Mouse (Mus musculus) CH12.LX (cell line): Measurements from ENCODE around the gene Ext2. TPM values are rescaled to one million over a fixed set of nuclear protein-coding genes. Genes with fewer than 3 reads are reported as not detected.

Experiments
- DNase-seq: peaks from one replicate; pipeline ENCODE4 v3.0.0-alpha.2; 2013; ENCODE audit errors: extremely low read depth
- H3K27ac ChIP-seq: 2 replicates; pipeline ENCODE4 v1.5.1; 2012; ENCODE audit warnings: low read depth, mild to moderate bottlenecking, control low read depth, moderate library complexity; ENCODE audit not compliant: insufficient read depth
- H3K27me3 ChIP-seq: replicated peaks from 2 replicates; pipeline ENCODE3; 2012; ENCODE audit warnings: inconsistent platforms
- H3K36me3 ChIP-seq, 2 experiments: replicated peaks in 1 of 2; 2 replicates each; pipeline versions ENCODE3 to v1.6.1; 2012; ENCODE audit warnings: inconsistent platforms in 1 of 2, low read length in 1 of 2, mild to moderate bottlenecking in 1 of 2, mixed read lengths in 1 of 2, moderate library complexity in 1 of 2; ENCODE audit not compliant: control insufficient read depth in 1 of 2, insufficient read depth in 1 of 2
- H3K4me1 ChIP-seq, 2 experiments: 2 replicates each; pipeline ENCODE4 v1.6.1; 2012; ENCODE audit warnings: inconsistent platforms in 1 of 2, moderate library complexity in 1 of 2; ENCODE audit not compliant: insufficient read depth in 2 of 2, control insufficient read depth in 1 of 2
- H3K4me2 ChIP-seq: 2 replicates; pipeline ENCODE4 v1.6.1; 2012; ENCODE audit warnings: low read depth, mild to moderate bottlenecking, control low read depth; ENCODE audit not compliant: poor library complexity, insufficient read depth, severe bottlenecking
- H3K4me3 ChIP-seq, 3 experiments: fragments of 150-350 bp in 1 of 3; sonication (generic) in 1 of 3; replicated peaks in 1 of 3; 2 replicates each; pipeline versions ENCODE3 to v1.5.1; 2011 to 2012; ENCODE audit warnings: low read depth in 2 of 3, low read length in 2 of 3, mild to moderate bottlenecking in 2 of 3, moderate library complexity in 2 of 3, control low read depth in 1 of 3, improper control_type of control experiment in 1 of 3, inconsistent platforms in 1 of 3, mixed read lengths in 1 of 3; ENCODE audit not compliant: poor library complexity in 1 of 3
- H3K79me2 ChIP-seq: replicated peaks from 2 replicates; pipeline ENCODE4 v1.6.1; 2012; ENCODE audit warnings: mild to moderate bottlenecking, moderate library complexity; ENCODE audit not compliant: control insufficient read depth, poor library complexity, insufficient read depth, severe bottlenecking; ENCODE audit errors: extremely low read depth
- H3K9ac ChIP-seq: 2 replicates; pipeline ENCODE4 v1.6.1; 2012; ENCODE audit warnings: low read depth, mild to moderate bottlenecking, control low read depth, moderate library complexity; ENCODE audit not compliant: insufficient read depth
- H3K9me3 ChIP-seq: replicated peaks from 2 replicates; pipeline ENCODE3; 2012; ENCODE audit warnings: low read length, inconsistent platforms, mixed read lengths
- BHLHE40 ChIP-seq: IDR thresholded peaks from 2 replicates; pipeline ENCODE4 v1.6.1; 2011; ENCODE audit warnings: mild to moderate bottlenecking, low read depth, low read length, improper control_type of control experiment
- CTCF ChIP-seq, 2 experiments: IDR thresholded peaks in 1 of 2; conservative IDR thresholded peaks in 1 of 2; 2 replicates each; pipeline ENCODE4 v1.5.1; 2011 to 2012; ENCODE audit warnings: low read depth in 2 of 2, low read length in 2 of 2, improper control_type of control experiment in 1 of 2, inconsistent platforms in 1 of 2, mild to moderate bottlenecking in 1 of 2, moderate library complexity in 1 of 2
- E2F4 ChIP-seq: IDR thresholded peaks from 2 replicates; pipeline ENCODE4 v1.6.1; 2011; ENCODE audit warnings: low read depth, low read length, improper control_type of control experiment; ENCODE audit not compliant: insufficient replicate concordance
- ELF1 ChIP-seq: IDR thresholded peaks from 2 replicates; pipeline ENCODE4 v1.6.1; 2014; ENCODE audit warnings: low read depth, mild to moderate bottlenecking, inconsistent platforms, low read length, improper control_type of control experiment
- HCFC1 ChIP-seq: IDR thresholded peaks from 2 replicates; pipeline ENCODE4 v1.6.1; 2012; ENCODE audit warnings: low read depth, mild to moderate bottlenecking, inconsistent platforms, low read length, improper control_type of control experiment
- JUN ChIP-seq: IDR thresholded peaks from 2 replicates; pipeline ENCODE4 v1.6.1; 2011; ENCODE audit warnings: low read depth, mild to moderate bottlenecking, low read length, improper control_type of control experiment, moderate library complexity; ENCODE audit not compliant: insufficient read depth
- JUND ChIP-seq: conservative IDR thresholded peaks from 2 replicates; pipeline ENCODE4 v1.6.1; 2011; ENCODE audit warnings: low read depth, low read length, improper control_type of control experiment
- MAFK ChIP-seq: IDR thresholded peaks from 2 replicates; pipeline ENCODE4 v1.6.1; 2011; ENCODE audit warnings: low read length, improper control_type of control experiment; ENCODE audit not compliant: insufficient replicate concordance
- MAX ChIP-seq: IDR thresholded peaks from 2 replicates; pipeline ENCODE4 v1.6.1; 2011; ENCODE audit warnings: low read length, improper control_type of control experiment
- MXI1 ChIP-seq: IDR thresholded peaks from 2 replicates; pipeline ENCODE4 v1.6.1; 2011; ENCODE audit warnings: mild to moderate bottlenecking, low read depth, low read length, improper control_type of control experiment
- MYC ChIP-seq: IDR thresholded peaks from 2 replicates; pipeline ENCODE4 v1.6.1; 2011; ENCODE audit warnings: low read depth, mild to moderate bottlenecking, improper control_type of control experiment, low read length
- NELFE ChIP-seq: IDR thresholded peaks from 2 replicates; pipeline ENCODE4 v1.6.1; 2011; ENCODE audit warnings: low read depth, low read length, improper control_type of control experiment
- NRF1 ChIP-seq: IDR thresholded peaks from 2 replicates; pipeline ENCODE4 v1.6.1; 2014; ENCODE audit warnings: low read depth, mild to moderate bottlenecking, inconsistent platforms, low read length, improper control_type of control experiment, moderate library complexity
- PAX5 ChIP-seq: IDR thresholded peaks from 2 replicates; pipeline ENCODE4 v1.6.1; 2012; ENCODE audit warnings: low read length, inconsistent platforms, mixed read lengths
- POLR2A ChIP-seq: IDR thresholded peaks from 2 replicates; pipeline ENCODE4 v1.6.1; 2011; ENCODE audit warnings: low read depth, mild to moderate bottlenecking, improper control_type of control experiment, low read length
- POLR2AphosphoS2 ChIP-seq: IDR thresholded peaks from 2 replicates; pipeline ENCODE4 v1.6.1; 2011; ENCODE audit warnings: low read depth, low read length, improper control_type of control experiment
- RCOR1 ChIP-seq: conservative IDR thresholded peaks from 2 replicates; pipeline ENCODE4 v1.6.1; 2012; ENCODE audit warnings: low read depth, mild to moderate bottlenecking, inconsistent platforms, low read length, improper control_type of control experiment
- TCF12 ChIP-seq: IDR thresholded peaks from 2 replicates; pipeline ENCODE4 v1.6.1; 2014; ENCODE audit warnings: low read depth, mild to moderate bottlenecking, inconsistent platforms, low read length, improper control_type of control experiment
- USF1 ChIP-seq: IDR thresholded peaks from 2 replicates; pipeline ENCODE4 v1.6.1; 2014; ENCODE audit warnings: low read depth, mild to moderate bottlenecking, inconsistent platforms, low read length, improper control_type of control experiment
- ZMIZ1 ChIP-seq: IDR thresholded peaks from 2 replicates; pipeline ENCODE4 v1.6.1; 2012; ENCODE audit warnings: low read depth, mild to moderate bottlenecking, inconsistent platforms, low read length, improper control_type of control experiment
- dilution Hi-C: fragments of 300-500 bp; cut with MboI; formaldehyde crosslinking; loops from 2 replicates; pipeline ENCODE4 v1.14.3; 2020; ENCODE audit warnings: low sequenced_read_pairs; ENCODE audit not compliant: extremely low pct_unique_long_range_greater_than_20kb, extremely low pct_ligation_motif_present
- in situ Hi-C: fragments of 300-500 bp; cut with MboI; formaldehyde crosslinking; loops from 3 replicates; pipeline ENCODE4 v1.14.3; 2019; ENCODE audit warnings: low sequenced_read_pairs, low pct_ligation_motif_present, low pct_unique_long_range_greater_than_20kb, mixed read lengths
- polyA plus RNA-seq: library from polyadenylated mRNA; unstranded; fragments of >175 nt; gene quantifications from 2 replicates; pipeline ENCODE4 v1.2.1, GENCODE M21; 2012; ENCODE audit warnings: low read depth; ENCODE audit not compliant: insufficient read length
- total RNA-seq, 2 experiments: library from RNA; depleted of rRNA; stranded (reverse); fragments of 300-350 nt in 1 of 2; fragments of >200 nt in 1 of 2; gene quantifications; 2 replicates each; pipeline ENCODE4 v1.2.3; 2012 to 2014

Ext2 gene
- total RNA-seq (2012; rRNA removed) (21.7 and 26.9 TPM in 2 replicates), total RNA-seq (2014; rRNA removed) (18.7 and 20.2 TPM in 2 replicates), polyA plus RNA-seq (30.4 and 33.1 TPM in 2 replicates)

DNA sequence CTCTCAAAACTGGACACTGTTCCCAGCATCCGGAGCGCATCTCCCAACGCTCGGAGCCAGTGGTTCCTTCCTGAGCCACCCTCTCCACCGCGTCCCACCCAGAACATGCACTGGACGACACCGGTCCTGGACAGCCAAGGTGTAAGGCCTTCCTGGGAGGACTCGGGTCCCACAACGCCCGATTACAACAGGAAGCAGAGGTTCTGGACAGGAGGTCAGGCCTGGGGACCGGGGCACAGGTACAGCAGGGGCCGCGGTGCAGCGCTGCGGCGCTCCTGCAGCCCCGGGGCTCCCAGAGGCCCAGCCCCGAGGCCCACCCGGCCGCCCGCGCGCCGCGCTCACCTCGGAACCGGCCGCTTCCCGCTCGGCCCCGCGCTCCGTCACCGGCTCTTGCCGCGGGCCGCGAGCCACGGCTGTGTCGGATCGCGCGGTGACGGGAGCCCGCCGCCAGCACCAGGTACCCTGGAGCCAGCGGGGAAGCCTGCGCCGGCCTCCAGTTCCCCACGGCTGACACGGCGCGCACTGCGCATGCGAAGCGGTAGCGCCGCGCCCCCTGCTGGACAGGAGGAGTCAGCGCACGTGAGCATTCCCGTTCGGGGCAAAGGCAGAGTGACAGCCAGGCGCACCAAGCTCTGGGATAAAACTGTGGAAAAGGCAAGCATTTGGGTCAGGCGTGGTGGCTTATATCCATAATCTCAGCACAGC is at the start of gene Ext2:
Ext2 (minus strand) TSS at position 524 of the 705 bp plus-strand sequence.
- peak; percentile 72 for DNase-seq
- in situ Hi-C loops (no loop called here), dilution Hi-C loops (no loop called here)
- Histone ChIP-seq H3K9me3 (no peaks in the 10 kb centered on the region), H3K4me2 (peak within 1 kb of the TSS; percentile 41; the same call in 1 of the 2 replicates), H3K4me1 (peaks cover 0 to 9% of the 10 kb centered on the region in 2 experiments; a peak in 2 of 4 replicates), H3K79me2 (no peaks in the 10 kb centered on the region), H3K9ac (peak within 1 kb of the TSS; percentile 59), H3K36me3 (peaks cover 5 to 28% of the 10 kb centered on the region in 2 experiments), H3K27me3 (no peaks in the 10 kb centered on the region), H3K4me3 (peak within 1 kb of the TSS; percentile 77 to 92 (median 80)), H3K27ac (no peak within 1 kb of the TSS)
- TF ChIP-seq JUN: no peak
- TF ChIP-seq ELF1: peak; percentile 44
- TF ChIP-seq CTCF (conservative IDR thresholded peaks at IDR 0.05 in 1 of 2, IDR thresholded peaks at IDR 0.05 in 1 of 2; ENCODE audit: low read depth in 2 of 2, low read length in 2 of 2): peak; percentile 63 to 89
- peak; percentile 93 for TF ChIP-seq NRF1
- TF ChIP-seq USF1: peak; percentile 35
- no peak for TF ChIP-seq JUND
- TF ChIP-seq POLR2A: peak; percentile 65; the same call in 1 of the 2 replicates
- TF ChIP-seq HCFC1: peak; percentile 52; the same call in 1 of the 2 replicates
- peak; percentile 63; the same call in 1 of the 2 replicates for TF ChIP-seq MXI1
- TF ChIP-seq NELFE: peak; percentile 71
- TF ChIP-seq RCOR1: no peak
- peak; percentile 60 for TF ChIP-seq TCF12
- peak; percentile 94 for TF ChIP-seq BHLHE40
- peak; percentile 91 for TF ChIP-seq MAX
- peak; percentile 49; the same call in 1 of the 2 replicates for TF ChIP-seq MYC

DNA sequence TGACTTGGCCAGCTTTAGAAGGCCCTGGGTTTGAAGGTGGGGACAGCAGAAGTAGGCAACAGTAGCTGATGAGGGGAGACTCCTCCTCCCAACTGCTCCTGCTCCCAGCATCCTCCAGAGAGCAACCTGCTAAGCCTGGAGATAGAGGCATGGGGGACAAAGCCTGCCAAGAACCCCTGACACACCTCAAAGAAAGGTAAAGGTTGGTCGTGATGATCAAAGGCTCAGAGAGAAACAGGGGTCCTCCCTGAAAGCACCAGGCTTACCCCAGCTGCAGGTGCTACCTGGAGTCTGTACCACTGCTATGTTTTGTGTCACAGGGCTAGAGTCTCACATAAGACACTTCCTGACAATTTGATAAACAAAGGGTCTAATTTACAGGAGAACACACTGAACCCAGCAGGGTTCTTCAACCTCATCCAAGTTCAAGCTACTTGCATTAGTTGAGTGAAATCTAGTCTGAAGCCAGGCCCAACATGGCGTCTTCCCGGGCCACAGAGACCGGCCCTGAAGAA is 49.1 kb upstream of the Ext2 start:
- H3K27me3 ChIP-seq: peaks cover 3% of the 10 kb centered on the region
- in situ Hi-C loops: loop anchor here (25.0 kb wide), 1 partner anchor 416 kb away; no protein-coding TSS in a partner anchor
- no peak overlapping the region for H3K9ac ChIP-seq
- H3K9me3 ChIP-seq: no peaks in the 10 kb centered on the region
- H3K27ac ChIP-seq: no peak overlapping the region
- peaks cover 19 to 22% of the 10 kb centered on the region in 2 experiments for H3K4me1 ChIP-seq
- no peak for DNase-seq
- dilution Hi-C loops: no loop called here
- H3K4me3 ChIP-seq: no peak overlapping the region
- TF ChIP-seq POLR2AphosphoS2 (no peak), MAFK (no peak), TCF12 (no peak), ZMIZ1 (no peak), E2F4 (no peak), JUND (no peak), PAX5 (no peak)
- TF ChIP-seq, all 38 proteins: peak for 0
- Histone ChIP-seq H3K79me2 (no peaks in the 10 kb centered on the region), H3K36me3 (no peaks in the 10 kb centered on the region), H3K4me2 (no peak overlapping the region)
